Mouse (Mus musculus) regulatory T cell (primary cell): ENCODE measurements at regions not wholly inside any gene's neighbourhood (a gene's known extent, or its start where the extent isn't known, plus 50 kb on each side); places are given as distances from the start of the nearest gene placed in this dataset.

ENCODE experiments used
- in situ Hi-C: fragments of 300-600 bp; cut with MboI, MseI; formaldehyde crosslinking; loops from one replicate; pipeline ENCODE4 v1.15.1; 2025; ENCODE audit warnings: high pct_unique_total_duplicates

DNA sequence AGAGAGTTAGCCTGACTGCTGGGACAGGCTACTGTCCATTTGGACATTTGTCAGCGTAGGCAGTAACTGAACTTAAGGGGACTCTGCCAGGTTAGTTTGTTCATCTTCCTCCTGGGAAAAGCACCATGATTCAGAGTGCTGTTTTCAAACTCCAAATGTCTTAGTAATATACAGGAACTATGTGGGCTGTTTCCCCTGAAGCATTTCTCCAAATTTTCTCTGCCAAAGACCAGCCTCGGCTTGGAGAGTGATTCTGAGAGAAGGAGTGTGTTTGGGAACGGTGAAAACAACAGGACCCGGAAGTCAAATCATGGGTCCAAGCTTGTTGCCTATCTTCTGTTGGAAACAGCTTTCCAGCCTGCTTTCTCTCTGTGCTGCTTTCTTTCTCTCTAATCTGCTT lies 52.1 kb downstream of the Rprm start:
- in situ Hi-C loops = no loop called here

DNA sequence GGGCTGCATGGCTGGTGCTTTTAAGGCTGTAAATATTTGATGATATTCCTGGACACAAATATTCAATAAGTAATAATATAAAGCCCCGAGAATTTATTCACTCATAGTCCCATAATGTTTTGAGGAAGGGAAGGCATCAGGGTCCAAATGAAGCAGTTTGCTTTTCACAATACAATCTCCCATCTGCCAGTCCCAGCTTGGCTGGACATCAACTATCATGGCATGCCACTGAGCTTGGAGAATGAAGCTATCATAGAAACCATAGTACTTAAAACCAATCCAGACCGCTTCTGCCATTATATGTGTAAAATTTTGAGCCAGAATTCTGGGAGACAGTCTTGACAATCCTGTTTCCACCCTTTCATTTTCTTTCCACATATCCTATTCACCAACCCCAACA lies 56.5 kb downstream of the Rprm start:
- in situ Hi-C loops = no loop called here

DNA sequence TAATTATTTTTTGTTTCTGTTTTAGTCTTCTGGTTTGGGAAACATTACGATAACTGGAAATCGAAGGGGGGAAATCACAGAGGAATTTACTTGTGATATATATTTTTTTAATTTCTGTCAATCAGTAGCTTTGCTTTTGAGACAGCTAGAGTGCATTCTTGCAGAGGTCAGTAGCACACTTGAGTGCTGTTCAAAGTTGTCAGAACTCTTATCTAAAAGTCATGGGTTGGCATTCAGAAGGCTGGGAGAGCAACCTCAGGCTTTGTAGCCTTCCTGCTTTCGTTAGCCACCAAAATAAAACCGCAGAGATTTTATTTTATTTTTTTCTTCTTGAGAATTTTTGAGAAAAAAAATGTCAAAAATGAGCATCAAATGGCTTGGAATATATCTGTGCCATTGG lies 62.6 kb downstream of the Rprm start:
- in situ Hi-C loops = no loop called here

DNA sequence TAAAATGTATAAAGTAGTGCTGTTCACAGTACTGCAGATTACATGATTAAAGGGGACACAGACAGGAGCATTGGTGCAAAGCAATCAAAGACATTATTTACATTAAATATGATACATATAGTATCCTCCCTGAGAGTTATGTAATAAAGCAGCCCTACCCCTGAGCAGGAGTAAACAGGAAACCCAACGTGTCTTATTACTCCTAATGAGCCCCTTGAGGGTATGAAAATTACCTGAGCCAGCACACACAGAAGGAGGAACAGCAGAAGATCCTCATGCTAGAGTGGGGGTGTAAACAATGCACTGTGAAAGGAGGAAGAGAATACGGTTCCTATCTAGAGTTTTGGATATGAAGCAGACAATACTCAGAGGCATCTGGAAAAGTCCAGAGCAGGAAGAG lies 95.2 kb downstream of the Rprm start:
- in situ Hi-C loops = no loop called here

DNA sequence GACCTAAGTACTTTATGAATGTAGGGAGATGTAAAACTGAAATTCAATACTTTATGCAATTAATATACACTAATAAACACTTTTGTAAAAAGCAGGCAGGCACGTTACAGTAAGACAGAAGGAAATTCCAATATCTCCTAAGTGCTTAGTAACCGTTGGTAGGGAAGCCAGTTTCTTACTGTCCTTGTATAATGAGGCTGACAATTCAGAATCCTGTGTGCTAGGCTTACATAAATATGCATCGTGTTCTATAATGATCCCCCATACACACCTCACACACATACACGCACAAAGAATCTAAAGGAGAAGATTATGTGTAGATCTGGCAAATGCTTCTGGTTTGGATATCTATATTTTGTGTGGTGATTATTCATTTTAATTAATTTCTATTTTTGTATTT lies 109.6 kb downstream of the Rprm start:
- in situ Hi-C loops = no loop called here

DNA sequence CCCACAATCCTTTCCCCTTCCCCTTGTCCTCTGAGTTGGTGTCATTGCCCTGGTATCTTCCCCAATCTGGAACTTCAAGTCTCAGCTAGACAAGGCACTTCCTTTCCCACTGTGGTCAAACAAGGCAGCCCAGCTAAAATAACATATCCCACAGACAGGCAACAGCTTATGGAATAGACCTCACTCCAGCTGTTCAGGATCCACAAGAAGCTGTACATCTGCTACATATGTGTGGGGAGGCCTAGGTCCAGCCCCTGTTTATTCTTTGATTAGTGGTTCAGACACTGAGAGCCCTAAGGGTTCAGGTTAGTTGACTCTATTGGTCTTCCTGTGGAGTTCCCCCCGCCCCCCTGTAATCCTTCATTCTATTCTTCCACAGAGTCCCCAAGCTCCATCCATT lies 124.9 kb downstream of the Rprm start:
- in situ Hi-C loops = loop anchor here (5.0 kb wide), 1 partner anchor 643 kb away; no protein-coding TSS in a partner anchor

DNA sequence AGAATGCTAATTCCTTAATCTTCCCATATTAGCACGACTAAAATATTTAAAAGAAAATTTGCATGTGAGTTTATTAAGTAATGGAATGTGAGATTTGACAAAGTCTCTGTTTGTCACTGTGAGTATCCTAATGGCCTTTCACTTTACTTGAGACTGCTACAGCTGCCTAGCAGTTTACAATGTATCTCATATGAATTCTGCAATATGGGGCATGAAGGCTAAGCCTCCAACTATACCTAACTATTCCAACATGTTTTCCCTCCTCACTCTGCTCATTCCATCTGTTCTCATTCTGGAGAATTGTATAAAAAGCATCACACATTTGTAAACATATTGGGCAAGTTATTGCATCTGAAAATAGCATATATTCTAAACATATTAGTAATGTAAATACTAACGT lies 137.1 kb downstream of the Rprm start:
- in situ Hi-C loops = no loop called here

DNA sequence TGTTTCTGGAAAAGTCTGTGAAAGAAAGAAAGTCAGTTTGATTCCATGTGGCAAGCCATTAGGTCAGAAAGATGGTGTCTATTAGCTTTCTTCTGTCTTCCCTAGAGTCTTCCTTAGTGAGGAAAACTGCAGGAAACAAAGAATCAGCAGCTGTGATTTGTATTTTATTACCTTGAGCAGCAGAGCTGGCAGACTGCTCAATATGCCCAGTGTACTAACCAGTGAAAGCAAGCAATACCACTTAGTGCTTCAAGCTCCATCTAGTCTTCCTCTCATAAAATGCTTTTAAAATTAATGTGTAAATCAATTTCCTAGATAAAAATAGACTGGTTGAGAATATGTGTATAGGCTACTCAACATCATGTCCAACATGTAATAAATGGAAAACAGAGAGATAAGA lies 137.8 kb downstream of the Rprm start:
- in situ Hi-C loops = no loop called here

DNA sequence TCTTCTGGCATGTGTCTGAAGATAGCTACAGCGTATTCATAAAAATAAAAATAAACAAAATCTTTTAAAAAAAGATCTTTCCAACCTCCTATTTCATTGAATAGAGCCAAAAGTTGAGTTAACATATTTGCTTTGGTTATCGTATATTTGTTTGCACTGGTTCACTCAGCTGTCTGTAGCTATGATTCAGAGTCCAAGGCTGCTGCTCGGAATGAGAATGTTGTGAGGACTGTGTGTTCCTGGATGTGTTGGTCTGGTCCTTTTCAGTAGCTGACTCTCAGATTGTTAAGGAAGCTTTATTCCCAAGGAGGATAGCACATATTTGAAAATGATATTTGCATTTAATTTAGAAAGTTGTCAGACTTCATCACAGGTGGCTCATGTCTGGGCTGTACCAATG lies 173.5 kb downstream of the Rprm start:
- in situ Hi-C loops = no loop called here
